Mouse (Mus musculus): ENCODE results near the gene Wdhd1.

Gene Wdhd1

DNA sequence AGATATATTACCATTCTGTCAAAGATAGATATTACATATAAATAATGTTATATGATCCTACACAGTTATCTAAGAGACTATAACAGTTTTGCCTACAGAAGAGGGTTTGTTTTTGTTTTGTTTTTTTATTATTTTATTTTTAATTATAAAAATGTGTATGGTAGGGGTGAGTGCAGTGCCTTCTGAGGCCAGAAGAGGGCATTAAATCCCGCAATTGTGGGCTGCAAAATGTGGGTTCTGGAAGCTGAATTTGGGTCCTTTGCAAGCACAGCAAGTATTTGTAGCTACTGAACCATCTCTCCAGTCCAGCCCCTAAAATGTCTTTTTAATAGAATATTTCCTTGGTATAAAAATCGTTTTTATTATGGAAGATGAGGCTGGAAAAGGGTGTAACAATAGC is 2.4 kb upstream of the Wdhd1 start:
- DNase-seq: no peak

DNA sequence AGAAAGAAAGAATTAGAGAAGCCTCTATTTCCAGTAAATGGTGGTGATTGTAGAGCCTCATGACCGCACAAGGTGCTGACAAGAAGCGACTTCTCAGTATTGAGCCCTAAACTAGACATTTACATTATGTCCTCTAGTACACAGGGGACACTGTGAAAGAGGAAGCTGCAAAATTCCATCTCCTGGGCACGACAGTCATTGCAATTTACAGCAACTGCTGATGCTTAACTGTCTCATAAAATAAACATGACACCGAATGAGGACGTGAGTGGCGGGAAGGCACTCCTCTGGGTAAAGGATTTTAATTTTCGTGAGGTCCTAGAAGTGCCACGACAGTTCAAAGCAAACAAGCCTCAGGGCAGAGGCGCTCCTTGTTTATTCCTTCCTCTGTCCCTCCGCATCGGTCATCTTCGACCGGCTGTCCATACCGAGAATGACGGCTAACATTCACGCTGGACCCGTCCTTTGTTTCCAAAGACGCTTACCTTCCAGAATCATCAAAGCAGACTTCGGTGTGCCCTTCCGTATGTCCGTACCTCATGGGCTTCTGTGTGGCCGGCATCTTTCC is 537 bp downstream of the Wdhd1 start:
- no peak for DNase-seq

DNA sequence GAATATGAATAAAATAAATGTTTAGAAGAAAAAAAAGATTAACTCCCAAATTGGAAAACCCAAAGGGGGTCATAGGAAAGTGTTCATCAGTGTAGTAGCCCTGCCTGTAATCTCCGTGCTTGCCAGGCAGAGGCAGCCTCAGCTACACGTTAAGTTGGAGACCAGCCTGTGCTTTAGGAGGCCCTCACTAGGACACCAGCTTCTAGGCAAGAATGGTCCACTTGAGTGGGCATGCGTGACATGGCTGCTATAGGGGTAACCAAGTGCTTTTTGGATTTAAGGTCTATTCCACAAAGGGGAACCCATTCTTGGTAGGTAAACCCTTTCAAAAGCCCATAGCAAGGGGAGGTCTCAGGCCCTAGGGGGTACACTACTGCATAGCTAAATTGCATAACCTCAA is 1.2 kb downstream of the Wdhd1 start:
- no peak for DNase-seq

DNA sequence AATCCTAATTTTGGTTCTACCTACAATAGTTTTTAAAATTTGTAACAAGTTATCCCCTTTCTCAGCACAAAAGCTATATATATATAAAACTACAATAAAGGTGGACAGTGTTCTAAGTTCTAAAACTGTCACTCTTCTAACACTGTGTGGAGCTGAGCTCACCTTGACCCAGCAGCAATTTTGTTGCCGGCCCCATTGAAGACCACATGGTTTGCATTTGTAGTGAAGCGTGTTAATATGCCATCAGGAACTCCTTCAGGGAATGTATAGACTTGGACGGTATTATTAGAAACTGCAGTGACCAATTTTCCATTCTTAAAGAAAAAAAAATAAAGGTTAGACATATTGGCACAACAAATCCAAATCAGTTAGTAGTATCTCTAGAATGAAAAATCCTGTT is 2.9 kb downstream of the Wdhd1 start:
- DNase-seq: no peak

DNA sequence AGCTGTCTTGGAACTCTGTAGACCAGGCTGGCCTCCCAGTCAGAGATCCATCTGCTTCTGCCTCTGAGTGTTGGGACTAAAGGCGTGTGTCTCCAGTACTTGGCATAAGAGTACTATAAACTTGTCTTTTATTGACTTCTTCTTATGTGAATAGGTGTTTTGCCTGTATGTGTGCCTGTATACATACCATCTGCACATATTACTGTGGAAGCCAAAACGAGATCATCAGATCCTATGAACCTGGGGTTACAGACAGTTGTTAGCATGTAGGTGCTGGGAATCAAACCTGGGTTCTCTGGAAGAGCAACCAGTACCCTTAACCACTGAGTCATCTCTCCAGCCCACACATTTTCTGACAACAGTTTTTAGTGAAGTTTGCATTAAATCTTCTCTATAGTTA is 7.0 kb downstream of the Wdhd1 start:
- no peak for DNase-seq

DNA sequence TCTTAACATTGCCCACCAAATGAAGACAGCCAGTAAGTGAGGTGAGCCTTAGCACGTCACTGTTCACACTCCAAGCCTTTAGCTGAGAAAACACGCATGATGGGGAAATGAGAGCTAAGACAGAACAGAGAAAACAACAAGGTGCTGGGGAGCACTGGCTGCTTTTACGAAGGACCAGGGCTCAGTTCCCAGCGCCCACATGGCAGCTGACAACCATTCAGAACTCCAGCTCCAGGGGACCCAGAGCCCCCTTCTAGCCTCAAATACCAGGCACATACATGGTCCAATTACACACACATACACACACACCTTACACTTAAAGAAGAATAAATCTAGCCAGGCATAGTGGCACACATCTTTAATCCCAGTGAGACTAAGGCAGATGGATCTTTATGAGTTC is 7.6 kb downstream of the Wdhd1 start:
- no peak for DNase-seq

DNA sequence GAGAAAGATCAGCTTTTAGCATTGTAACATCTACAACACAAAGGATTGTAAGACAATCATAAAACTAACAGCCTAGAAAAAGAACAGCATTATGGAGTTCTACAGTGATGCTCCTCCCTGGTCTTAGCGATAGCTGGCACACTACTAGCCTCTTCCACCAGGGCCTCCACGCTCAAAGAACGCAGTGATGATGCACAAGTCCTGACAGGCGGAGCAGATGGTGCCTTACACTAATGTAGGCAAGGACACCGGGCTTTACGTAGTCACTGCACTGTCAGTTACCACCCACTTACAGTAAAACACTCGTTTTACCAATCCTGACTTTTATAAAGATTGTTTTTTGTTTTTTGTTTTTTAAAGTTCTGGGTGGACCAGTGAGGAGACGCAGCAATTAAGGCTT is 10.8 kb downstream of the Wdhd1 start:
- no peak for DNase-seq

DNA sequence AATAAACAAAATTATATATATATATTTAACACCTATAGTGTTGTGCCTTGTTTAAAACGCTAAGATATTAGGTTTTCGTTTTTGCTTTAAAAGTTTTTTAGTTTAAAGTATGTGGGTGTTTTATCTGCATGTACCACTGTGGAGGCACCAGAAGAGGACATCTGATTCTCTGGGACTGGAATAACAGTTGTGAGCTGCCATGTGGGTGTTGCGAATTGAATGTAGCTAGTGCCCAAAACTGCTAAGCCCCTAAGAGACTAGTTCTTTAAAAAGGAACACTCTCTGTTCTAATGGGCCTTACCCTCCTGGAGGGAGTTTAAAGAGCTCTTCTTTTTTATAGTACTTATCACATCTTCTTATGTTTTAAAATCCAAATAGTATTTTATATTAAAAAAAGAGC is 11.8 kb downstream of the Wdhd1 start:
- no peak for DNase-seq

DNA sequence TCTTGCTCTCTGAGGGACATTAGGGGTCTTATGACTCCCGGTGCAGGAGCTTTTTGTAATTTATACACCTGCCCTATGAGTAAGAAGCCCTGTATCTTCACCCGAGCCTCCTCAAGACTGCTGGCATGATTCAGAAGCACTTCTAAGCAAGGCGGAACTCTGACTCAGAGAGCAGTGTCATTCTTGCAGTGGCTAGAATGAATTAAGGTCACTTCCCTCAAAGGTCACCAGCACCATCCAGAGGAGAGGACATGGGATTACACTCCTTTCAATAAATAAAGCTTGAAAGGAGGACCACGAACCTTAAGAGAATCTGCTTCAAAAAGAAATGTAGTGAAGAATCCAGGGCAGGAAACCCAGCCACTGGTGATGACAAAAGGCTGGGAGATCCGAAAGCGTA is 26.8 kb downstream of the Wdhd1 start:
- DNase-seq: no peak

DNA sequence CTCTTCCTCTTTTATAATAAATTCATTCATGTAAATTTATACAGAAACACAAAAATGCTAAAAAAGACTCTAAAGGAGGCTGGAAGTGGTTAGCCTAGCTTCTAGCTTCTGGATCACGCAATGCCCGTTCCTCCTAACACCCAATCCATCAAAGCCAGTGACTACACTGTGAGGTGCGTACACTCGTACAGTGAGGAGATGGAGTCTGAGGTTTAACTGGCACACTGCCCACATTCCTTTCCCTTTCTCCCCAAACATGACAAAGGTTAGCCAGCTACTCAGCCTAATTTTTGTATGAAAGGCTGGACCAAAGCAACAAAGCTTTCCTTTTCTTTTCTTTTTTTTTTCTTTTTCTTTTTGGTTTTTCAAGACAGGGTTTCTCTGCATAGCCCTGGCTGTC is 33.9 kb downstream of the Wdhd1 start:
- DNase-seq: peak; percentile 22

DNA sequence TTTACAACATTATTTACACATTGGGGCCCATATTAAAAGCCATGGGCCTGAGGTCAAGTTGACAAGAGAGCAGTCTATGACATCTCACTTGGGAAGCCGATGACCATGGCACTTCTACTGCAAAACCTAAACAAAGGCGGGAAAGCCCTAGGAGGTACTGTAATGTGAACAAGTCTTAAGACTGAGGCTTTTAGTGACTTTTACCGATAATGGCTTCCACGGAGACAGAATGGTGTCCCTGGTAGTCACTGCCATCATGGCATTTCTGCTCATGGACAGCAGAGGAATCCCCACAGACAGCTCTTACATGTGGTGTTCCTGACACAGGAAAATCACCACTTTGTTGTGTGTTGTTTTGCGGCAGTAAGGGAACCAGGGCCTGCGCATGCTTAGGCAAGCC is 35.6 kb downstream of the Wdhd1 start:
- no peak for DNase-seq

DNA sequence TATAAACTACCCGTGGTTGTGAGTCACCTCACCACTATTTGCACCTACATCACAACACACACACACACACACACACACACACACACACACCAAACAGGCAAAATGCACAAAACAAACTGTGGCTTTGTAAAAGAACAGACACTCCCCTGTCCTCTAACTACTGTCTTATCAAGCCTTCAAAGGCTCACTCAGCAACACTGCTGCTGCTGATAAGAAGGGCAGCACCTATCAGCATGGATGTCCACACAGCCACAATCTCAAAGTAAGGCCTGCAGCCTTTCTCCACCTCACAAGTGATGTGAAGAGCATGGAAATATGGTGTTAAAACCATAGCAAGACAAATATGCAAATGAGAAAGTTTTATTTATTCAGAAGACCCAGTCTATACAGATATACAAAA is 36.1 kb downstream of the Wdhd1 start:
- no peak for DNase-seq

DNA sequence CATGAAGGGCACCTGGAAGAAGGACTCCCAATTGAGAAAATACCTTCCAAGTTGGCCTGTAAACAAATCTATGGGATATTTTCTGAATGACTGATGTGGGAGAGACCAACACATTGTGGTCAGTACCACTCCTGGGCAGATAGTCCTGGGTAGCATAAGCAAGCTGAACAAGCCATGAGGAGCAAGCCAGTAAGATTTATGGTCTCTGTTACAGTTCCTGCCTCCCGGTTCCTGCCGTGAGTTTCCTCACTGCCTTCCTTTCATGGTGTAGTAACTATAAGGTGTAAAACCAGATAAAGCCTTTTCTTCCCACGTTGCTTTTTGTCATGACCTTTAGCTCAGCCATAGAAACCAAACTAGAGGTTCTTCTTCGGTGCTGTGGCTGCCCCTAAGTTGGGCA is 39.4 kb downstream of the Wdhd1 start:
- no peak for DNase-seq

DNA sequence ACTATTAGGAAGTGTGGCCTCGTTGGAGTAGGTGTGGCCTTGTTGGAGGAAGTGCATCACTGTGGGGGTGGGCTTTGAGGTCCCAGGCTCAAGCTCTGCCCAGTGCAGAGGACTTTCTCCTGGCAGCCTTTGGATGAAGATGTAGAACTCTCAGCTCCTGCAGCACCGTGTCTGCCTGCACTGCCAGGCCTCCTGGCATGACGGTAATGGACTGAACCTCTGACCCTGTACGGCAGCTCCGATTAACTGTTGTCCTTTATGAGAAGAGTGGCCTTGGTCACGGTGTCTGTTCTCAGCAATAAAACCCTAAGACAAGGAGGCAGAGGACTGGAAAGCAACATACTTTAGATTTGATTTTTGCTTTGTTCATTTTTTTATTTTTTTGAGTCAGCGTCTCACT is 40.2 kb downstream of the Wdhd1 start:
- no peak for DNase-seq

DNA sequence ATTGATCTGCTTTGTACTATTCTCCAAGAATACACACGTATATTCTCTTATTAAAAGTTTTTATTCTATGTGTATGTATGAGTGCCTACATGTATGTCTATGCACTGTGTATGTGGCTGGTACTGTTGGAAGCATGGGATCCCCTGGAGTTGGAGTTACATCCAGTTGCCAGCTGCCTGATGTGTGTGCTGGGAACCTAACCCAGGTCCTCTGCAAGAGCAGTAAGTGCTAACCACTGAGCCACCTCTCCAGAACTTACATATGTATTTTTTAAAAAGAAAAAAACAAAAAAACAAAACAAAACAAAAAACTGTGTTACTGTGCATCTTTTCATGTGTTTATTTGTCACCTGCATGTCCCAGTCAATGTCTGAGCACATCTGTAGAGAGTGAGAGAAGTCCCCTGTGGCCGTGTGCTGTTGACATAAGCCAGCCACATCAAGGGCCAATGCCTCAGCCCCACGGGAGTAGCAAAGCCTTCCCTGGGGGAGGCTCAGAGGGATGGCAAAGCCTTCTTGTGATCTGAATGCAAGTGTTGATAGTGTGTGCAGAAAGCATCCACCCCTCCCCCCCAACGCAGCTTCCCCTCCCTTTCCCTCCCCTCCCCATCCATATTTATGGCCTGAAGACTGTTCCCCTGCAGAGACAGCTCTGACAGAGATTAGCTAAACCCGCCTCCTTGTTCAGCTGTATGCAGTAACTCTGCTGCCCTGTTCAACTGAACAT is 42.0 kb downstream of the Wdhd1 start:
- no peak for DNase-seq

DNA sequence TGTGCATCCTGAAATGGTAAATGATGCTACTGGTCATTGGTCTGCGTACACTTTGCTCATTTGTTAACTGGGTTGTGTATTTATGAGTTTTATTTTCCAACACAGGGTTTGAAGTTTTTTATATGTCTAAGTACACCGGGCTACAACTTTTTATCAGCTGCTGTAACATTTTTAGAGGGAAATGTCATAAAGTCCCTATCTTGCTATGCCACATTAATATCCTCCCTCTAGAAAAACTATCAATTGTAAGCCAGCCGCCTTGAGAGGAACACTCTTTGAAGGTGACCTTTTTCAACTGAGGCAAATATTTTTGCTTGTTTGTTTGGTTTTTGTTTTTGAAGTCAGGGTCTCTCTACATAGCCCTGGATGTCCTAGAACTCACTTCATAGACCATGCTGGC is 42.6 kb downstream of the Wdhd1 start:
- no peak for DNase-seq

DNA sequence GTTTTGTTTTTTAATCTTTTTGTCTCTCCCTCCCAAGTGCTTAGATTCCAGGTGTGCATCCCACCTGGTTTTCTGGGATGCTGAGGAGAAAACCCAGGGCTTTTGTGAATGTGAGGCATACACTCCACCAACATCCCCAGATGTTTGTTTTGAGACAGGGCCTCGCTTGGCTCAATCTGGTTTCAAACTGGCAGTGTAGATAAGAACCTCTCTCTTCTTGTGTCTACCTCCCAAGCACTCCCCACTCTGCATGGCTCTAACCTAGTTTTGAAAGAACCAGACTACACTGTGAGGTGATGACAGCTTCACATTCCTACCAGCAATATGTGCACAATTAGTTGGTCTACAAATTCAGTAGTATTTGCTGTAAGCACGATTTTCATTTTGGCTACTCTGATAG is 43.1 kb downstream of the Wdhd1 start:
- no peak for DNase-seq

DNA sequence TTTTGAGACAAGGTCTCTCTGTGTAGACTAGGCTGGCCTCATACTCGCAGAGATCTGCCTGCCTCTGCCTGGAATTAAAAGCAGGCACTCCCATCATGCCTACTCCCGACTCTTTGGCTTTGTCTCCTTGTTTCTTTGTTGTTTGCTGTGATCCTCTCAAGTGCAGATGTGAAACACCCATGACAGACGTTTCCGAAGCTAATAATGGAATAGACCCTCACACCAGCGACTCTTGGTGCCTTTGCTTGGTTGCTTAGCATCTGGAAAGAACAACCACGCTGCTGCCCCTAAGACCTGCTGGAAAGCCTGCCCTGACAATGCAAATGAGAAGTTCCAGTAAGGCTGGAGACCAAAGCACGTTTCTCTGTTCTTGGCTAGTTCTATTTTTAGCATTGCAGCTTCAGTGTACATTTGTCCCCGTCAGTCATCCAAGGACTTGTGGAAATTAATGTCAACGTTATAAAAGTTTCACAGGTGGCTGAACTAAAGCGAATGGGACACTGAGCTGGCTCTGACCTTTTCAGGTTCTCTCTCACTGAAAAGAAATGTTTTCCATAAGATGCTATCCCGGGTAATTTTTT is 46.8 kb downstream of the Wdhd1 start:
- DNase-seq: no peak

DNA sequence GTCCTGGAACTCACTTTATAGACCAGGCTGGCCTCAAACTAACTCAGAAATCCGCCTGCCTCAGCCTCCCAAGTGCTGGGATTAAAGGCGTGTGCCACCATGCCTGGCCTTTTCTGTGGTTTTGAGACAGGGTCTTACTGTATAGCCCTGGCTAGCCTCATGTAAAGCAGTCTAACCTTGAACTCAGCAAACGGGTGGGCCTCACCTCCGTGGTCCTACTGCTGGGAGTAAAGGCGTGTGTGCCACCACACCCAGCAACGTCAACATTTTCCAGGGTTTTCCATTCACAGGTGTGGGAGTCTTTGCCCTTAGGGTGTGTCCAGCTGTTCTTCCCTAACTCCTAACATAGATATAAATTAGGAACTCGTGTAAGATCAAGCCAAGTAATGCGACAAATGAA is 50.7 kb downstream of the Wdhd1 start:
- DNase-seq: no peak

DNA sequence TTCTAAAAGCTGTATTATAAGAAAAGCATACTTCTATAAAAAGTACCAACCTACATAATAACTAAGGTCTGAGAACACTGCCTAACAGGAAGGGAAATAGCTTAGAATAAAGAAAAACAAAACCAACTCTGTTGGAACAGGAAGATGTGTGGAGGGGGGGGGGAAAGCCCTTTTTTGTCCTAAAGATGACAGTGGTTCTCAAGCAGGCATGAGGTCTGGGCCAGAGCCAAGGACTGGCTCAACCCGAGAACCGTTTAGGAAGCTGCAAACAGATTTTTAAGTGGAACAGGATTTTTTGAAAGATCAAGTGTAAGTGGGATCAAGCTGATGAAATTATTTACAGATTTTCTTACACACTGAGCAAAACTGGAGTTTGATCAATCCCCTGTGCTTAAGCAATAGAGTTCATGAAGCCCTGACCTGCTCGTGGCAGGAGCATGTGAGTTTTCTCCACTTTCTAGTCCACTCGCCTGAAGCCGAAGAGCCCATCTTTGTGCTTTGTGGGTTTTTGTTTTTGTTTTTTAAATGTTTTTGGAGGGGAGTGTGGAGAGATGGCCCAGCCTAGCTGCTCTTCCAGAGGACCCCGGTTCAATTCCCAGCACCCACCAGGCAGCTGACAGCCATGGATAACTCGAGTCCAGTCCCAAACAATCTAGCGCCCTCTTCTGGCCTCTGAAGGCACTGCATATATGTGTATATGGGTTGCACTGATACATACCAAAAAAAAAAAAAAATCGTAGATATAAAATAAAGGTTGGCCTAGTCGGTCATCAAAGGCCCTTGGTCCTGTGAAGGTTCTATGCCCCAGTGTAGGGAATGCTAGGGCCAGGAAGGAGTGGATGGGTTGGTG is 52.0 kb downstream of the Wdhd1 start:
- peak; percentile 33 for DNase-seq

DNA sequence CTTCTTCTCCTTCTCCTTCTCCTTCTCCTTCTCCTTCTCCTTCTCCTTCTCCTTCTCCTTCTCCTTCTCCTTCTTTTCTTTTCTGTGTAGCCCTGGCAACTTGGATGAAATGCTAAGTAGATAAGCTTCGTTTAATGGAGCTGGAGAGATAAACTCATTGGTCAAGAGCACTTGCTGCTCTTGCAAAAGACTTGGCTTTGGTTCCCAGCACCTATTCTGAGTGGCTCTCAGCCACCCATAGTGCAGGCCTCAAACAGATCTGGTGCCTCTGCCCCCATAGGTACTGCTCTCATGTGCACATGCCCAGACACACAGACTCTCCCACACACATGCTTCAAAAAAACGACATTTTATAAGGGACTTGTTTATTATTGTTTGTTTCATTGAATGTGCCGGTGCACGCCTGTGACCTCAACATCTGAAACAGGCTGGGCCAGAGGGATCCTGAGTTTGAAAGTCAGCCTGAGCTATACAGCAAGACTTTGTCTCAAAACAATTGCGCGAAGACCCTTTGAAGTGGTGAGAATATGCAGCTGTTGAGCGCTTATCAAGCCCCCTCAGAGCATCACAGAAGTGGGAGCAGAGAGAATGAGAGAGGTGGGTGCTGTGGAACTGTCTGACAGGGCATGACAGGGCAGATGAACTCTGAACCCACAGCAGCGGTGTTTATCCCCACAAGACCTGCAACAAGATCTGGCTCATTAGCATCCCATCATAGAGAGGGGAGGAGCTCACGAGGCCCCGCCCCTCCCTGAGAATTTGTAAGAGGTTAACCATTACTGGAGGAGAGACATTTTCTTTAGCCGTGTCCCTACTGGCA is 53.8 kb downstream of the Wdhd1 start:
- DNase-seq: no peak

DNA sequence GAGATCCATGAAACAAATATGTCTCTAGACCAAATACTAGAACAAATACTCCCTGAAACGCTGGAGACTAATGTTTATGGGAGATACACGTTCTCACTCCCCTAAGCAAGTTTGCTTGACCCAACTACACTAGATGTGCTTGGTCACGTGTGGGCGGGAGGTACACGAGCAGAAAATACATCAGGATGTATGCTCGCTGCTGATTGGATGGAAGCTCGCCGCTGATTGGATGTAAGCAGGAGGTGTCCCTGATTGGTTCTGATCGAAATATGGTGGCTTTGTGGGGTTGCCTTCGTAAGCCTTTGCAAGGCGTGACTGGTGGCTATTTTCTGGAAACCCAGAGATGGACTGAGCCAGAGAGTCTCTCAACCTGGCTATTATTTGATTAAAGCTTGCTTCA is 55.1 kb downstream of the Wdhd1 start:
- no peak for DNase-seq

Measured in kidney, postnatal 10 days (tissue).